Mouse (Mus musculus) spleen, adult 2 months (tissue): Measurements from ENCODE around the gene Slc9a4.

Experiments used
- CTCF ChIP-seq: fragments of 200-500 bp; IDR thresholded peaks from 2 replicates; pipeline ENCODE4 v1.5.1; 2011; ENCODE audit warnings: mild to moderate bottlenecking, inconsistent platforms; ENCODE audit not compliant: insufficient read depth, insufficient read length, insufficient replicate concordance; ENCODE audit errors: extremely low read depth
- POLR2A ChIP-seq: fragments of 200-500 bp; IDR thresholded peaks from 2 replicates; pipeline ENCODE4 v1.6.1; 2011; ENCODE audit warnings: low read depth, low read length, inconsistent platforms

DNA sequence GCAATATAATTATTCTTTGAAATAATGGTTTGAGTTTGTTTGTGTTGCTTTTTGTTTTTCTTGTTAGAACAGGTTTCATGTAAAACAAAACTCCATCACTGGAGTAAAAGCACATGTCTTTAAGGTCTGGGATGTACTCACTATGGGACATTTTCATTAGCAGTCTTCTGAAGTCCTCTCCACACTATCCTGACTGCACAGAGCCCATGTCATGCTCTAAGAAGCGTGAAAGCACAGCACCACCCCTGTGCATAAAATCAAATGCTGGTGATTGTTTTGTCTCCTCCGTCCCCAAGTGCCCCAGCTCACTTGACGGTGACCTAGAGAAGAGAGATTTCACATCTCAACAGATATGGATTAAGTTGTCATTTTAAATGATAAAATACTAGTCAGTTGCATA is 45.1 kb downstream of the Slc9a4 start:
- TF ChIP-seq CTCF (no peak), POLR2A (no peak)
